Mouse (Mus musculus) midbrain, postnatal 0 days (tissue): ENCODE measurements around the gene Plxnb2. TPM values are rescaled to one million over a fixed set of nuclear protein-coding genes. Genes with fewer than 3 reads are reported as not detected.

Experiments
- ATAC-seq: fragments of 200-750 bp; cut with Nextera tagmentation; 2 replicates; pipeline ENCODE4 v1.8.0; 2017; ENCODE audit warnings: moderate number of reproducible peaks, mild to moderate bottlenecking, moderate TSS enrichment, moderate library complexity; ENCODE audit not compliant: low FRiP score
- DNase-seq: peaks from one replicate; pipeline ENCODE4 v3.0.0-alpha.2; 2015; ENCODE audit warnings: low spot score
- H3K27ac ChIP-seq: fragments of 300-500 bp; sonication (generic); 2 replicates; pipeline ENCODE4 v1.5.1; 2014; ENCODE audit warnings: low read depth, mild to moderate bottlenecking, low read length, mixed read lengths
- H3K27me3 ChIP-seq: fragments of 300-500 bp; sonication (generic); 2 replicates; pipeline ENCODE4 v1.6.1; 2014; ENCODE audit warnings: low read length, control low read depth, mixed read lengths; ENCODE audit not compliant: insufficient read depth
- H3K36me3 ChIP-seq: fragments of 300-500 bp; sonication (generic); 2 replicates; pipeline ENCODE4 v1.6.1; 2014; ENCODE audit warnings: low read length, control low read depth, mixed read lengths; ENCODE audit not compliant: insufficient read depth
- H3K4me1 ChIP-seq: fragments of 300-500 bp; sonication (generic); 2 replicates; pipeline ENCODE4 v1.6.1; 2014; ENCODE audit warnings: mild to moderate bottlenecking, control low read depth, antibody characterized with exemption, low read length, mixed read lengths; ENCODE audit not compliant: insufficient read depth
- H3K4me2 ChIP-seq: fragments of 300-500 bp; sonication (generic); 2 replicates; pipeline ENCODE4 v1.6.1; 2014; ENCODE audit warnings: low read depth, mild to moderate bottlenecking, low read length, mixed read lengths; ENCODE audit not compliant: poor library complexity, severe bottlenecking
- H3K4me3 ChIP-seq: fragments of 300-500 bp; sonication (generic); 2 replicates; pipeline ENCODE4 v1.5.1; 2014; ENCODE audit warnings: low read depth, mild to moderate bottlenecking, low read length, moderate library complexity
- H3K9ac ChIP-seq: fragments of 300-500 bp; sonication (generic); replicated peaks from 2 replicates; pipeline ENCODE4 v1.6.1; 2014; ENCODE audit warnings: mild to moderate bottlenecking, low read length, moderate library complexity, mixed read lengths; ENCODE audit not compliant: poor library complexity, severe bottlenecking
- H3K9me3 ChIP-seq: fragments of 300-500 bp; sonication (generic); 2 replicates; pipeline ENCODE4 v1.6.1; 2016; ENCODE audit warnings: low read length, control low read depth
- CTCF ChIP-seq: IDR thresholded peaks from 2 replicates; pipeline ENCODE4 v1.5.1; 2016; ENCODE audit warnings: antibody characterized with exemption, mild to moderate bottlenecking
- WGBS: fragments of 180-500 bp; shearing (Covaris S2); extraction: QIAGEN DNeasy Blood & Tissue Kit; methylation state at CpG from one replicate; pipeline ENCODE4 v1.1.7; 2014; 5-methylcytosine and 5-hydroxymethylcytosine counted together
- polyA plus RNA-seq: library from polyadenylated mRNA; unstranded; fragments of >200 nt; fragmentation: Nextera tagmentation; extraction: Ambion mirVana; gene quantifications from 2 replicates; pipeline ENCODE4 v1.2.1, GENCODE M21; 2015
- total RNA-seq: library from RNA; depleted of rRNA; stranded (reverse); fragments of >200 nt; gene quantifications from 2 replicates; pipeline ENCODE4 v1.2.3, GENCODE M21; 2014

The Plxnb2 gene
- total and polyA plus RNA-seq, 2 experiments from 2014 or later: 50.4 to 199 TPM

- H3K4me3 ChIP-seq: no peak overlapping the region
- no peak overlapping the region for H3K27ac ChIP-seq
- no peak overlapping the region for H3K4me2 ChIP-seq
- H3K36me3 ChIP-seq: peaks cover 25% of the 10 kb centered on the region
- peaks cover 26% of the 10 kb centered on the region for H3K4me1 ChIP-seq
- H3K9me3 ChIP-seq: no peaks in the 10 kb centered on the region
- H3K9ac ChIP-seq: no peak overlapping the region
- ATAC-seq: no peak
- 36% methylated on average over 6 of the region's 6 CpGs for WGBS
- H3K27me3 ChIP-seq: no peaks in the 10 kb centered on the region
- TF ChIP-seq CTCF: peak; percentile 46
- DNase-seq: peak; percentile 61
Measured at GRCm38 (mm10) chr15:89182328-89182741, 1.7 kb upstream of the Plxnb2 start.

DNA sequence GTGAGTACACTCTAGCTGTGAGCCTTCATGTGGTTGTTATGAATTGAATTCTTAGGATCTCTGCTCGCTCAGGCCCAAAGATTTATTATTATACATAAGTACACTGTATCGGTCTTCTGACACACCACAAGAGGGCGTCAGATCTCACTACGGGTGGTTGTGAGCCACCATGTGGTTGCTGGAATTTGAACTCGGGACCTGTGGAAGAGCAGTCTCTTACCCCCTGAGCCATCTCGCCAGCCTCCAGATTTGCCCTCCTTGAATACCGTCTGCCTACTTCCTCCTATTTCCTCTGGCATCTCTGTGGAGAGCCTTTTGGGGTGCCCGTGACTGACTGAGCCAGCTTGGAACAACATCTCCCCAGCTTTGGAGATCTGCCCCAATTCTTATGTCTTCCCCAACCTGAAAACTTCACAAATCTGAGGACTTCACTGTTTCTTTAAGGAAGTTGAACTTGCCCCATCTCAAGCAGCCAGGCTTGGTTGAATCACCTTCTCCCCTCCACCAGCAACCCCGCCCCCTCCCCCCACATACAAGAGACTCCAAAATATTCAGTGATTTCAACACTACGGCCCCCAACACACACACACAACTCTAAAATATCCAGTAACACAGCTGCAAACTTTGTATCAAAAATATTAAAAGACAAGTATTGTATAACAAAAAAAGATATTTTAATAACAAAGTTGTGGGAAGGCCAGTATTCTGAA is 1.1 kb upstream of the Plxnb2 start:
- ATAC-seq (no peak), DNase-seq (no peak)
- peak overlapping the region; percentile 77; the same call in 1 of the 2 replicates for H3K4me2 ChIP-seq
- 78% methylated on average over 10 of the region's 10 CpGs for WGBS
- no peak overlapping the region for H3K9ac ChIP-seq
- H3K4me3 ChIP-seq: no peak overlapping the region
- peaks cover 32% of the 10 kb centered on the region for H3K4me1 ChIP-seq
- H3K27me3 ChIP-seq: no peaks in the 10 kb centered on the region
- TF ChIP-seq CTCF: peak; percentile 57
- peaks cover 19% of the 10 kb centered on the region for H3K36me3 ChIP-seq
- H3K27ac ChIP-seq: no peak overlapping the region
- H3K9me3 ChIP-seq: no peaks in the 10 kb centered on the region

DNA sequence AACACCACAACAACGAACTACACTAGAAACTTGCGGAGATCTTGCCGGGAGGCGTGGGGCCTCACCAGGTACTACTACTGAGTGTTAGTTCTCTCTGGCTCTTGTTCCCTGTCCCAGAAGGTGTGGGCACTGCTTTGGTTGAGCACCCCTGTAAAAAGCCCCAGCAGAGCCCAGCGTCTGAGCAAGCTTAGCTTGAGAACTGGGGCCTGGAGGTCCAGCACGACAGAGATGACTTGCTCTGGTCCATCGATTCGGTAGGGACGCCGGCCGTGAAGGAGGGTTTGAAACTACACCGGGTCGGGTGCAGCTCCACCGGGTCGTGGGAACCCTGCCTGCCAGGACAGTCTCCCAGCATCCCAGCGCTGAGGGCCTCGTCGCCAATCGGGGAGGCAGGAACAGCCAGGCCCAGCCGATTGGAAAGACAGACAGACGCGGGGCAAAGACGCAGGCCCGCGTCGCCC is 477 bp downstream of the Plxnb2 start:
- Histone ChIP-seq H3K4me3 (peak overlapping the region; percentile 83), H3K4me2 (peak overlapping the region; percentile 77), H3K4me1 (peaks cover 38% of the 10 kb centered on the region), H3K9ac (peak overlapping the region; percentile 93), H3K9me3 (no peaks in the 10 kb centered on the region), H3K27ac (peak overlapping the region; percentile 85), H3K36me3 (peaks cover 3% of the 10 kb centered on the region; the same call in 1 of the 2 replicates), H3K27me3 (no peaks in the 10 kb centered on the region)
- DNase-seq (no peak), ATAC-seq (no peak; the same call in none of the 2 replicates)
- no peak for TF ChIP-seq CTCF
- WGBS: under 1% methylated on average over 25 of the region's 26 CpGs

DNA sequence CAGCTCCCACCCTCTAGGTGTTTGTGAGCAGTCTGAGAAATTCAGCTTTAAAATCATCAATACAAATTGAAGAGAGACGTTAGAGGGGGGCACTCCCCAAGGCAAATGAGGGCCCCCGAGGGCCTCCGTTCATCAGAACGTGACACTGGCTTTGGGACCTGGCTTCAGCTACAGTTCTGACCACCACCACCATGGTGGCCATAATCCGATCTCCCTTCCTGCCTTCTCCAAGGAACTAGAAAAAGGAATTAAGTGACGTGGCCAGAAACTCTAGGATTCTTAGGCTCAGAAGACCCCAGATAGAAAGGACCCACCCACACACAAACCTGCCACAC is 991 bp downstream of the Plxnb2 start:
- no peak for TF ChIP-seq CTCF
- H3K27ac ChIP-seq: peak overlapping the region; percentile 85
- H3K9ac ChIP-seq: peak overlapping the region; percentile 93
- under 1% methylated on average over 6 of the region's 6 CpGs for WGBS
- DNase-seq (no peak), ATAC-seq (no peak)
- H3K36me3 ChIP-seq: no peaks in the 10 kb centered on the region; the same call in 1 of the 2 replicates
- H3K4me1 ChIP-seq: peaks cover 38% of the 10 kb centered on the region
- peak overlapping the region; percentile 83 for H3K4me3 ChIP-seq
- peak overlapping the region; percentile 77 for H3K4me2 ChIP-seq
- no peaks in the 10 kb centered on the region for H3K27me3 ChIP-seq
- no peaks in the 10 kb centered on the region for H3K9me3 ChIP-seq

GRCm38 (mm10) chr15:89178954-89179629 is 1.5 kb downstream of the Plxnb2 start:
- Histone ChIP-seq H3K4me3 (peak overlapping the region; percentile 83), H3K27ac (peak overlapping the region; percentile 85), H3K36me3 (no peaks in the 10 kb centered on the region), H3K27me3 (no peaks in the 10 kb centered on the region), H3K9me3 (no peaks in the 10 kb centered on the region), H3K4me2 (peak overlapping the region; percentile 77), H3K4me1 (peaks cover 39% of the 10 kb centered on the region), H3K9ac (peak overlapping the region; percentile 93)
- no peak for TF ChIP-seq CTCF
- ATAC-seq (no peak), DNase-seq (no peak)
- WGBS: 3% methylated on average over 16 of the region's 16 CpGs
